Mouse (Mus musculus): ENCODE measurements at regions not wholly inside any gene's neighbourhood (a gene's known extent, or its start where the extent isn't known, plus 50 kb on each side); places are given as distances from the start of the nearest gene placed in this dataset.
"Not testable (repeated sequence)": the region's sequence is repeated elsewhere in the genome, so short reads cannot be mapped to it uniquely, and the experiment has no call there.

- no peaks in the 10 kb centered on the region for H3K27me3 ChIP-seq (ENCODE audit: control insufficient read depth, insufficient read depth, low read depth, low read length)
- H3K4me2 ChIP-seq (ENCODE audit: low read depth, low read length), result no peak overlapping the region
- H3K9me3 ChIP-seq (ENCODE audit: control insufficient read depth, low read length), result no peaks in the 10 kb centered on the region
- no peaks in the 10 kb centered on the region for H3K4me1 ChIP-seq (replicated peaks; ENCODE audit: control insufficient read depth, insufficient read depth, low read length)
- no peaks in the 10 kb centered on the region for H3K36me3 ChIP-seq (ENCODE audit: control insufficient read depth, insufficient read depth, low read length)
- whole genome bisulfite sequencing, result 36% methylated on average over 2 of the region's 2 CpGs
- peak; percentile 54 for ATAC-seq (ENCODE audit: low read depth)
- no peak overlapping the region for H3K9ac ChIP-seq (ENCODE audit: low read length)
- no peak overlapping the region for H3K27ac ChIP-seq (ENCODE audit: low read length)
- H3K4me3 ChIP-seq (ENCODE audit: low read length), result no peak overlapping the region
Observed at GRCm38 (mm10) chr2:85280580-85280979, 58.5 kb downstream of the Olfr987 start.

GRCm38 (mm10) chr2:85278128-85278527 is 61.0 kb downstream of the Olfr987 start:
- Histone ChIP-seq H3K27ac (ENCODE audit: low read length) (no peak overlapping the region), H3K4me3 (ENCODE audit: low read length) (no peak overlapping the region), H3K9ac (ENCODE audit: low read length) (no peak overlapping the region), H3K4me2 (ENCODE audit: low read depth, low read length) (no peak overlapping the region), H3K36me3 (ENCODE audit: control insufficient read depth, insufficient read depth, low read length) (no peaks in the 10 kb centered on the region), H3K9me3 (ENCODE audit: control insufficient read depth, low read length) (no peaks in the 10 kb centered on the region), H3K4me1 (replicated peaks; ENCODE audit: control insufficient read depth, insufficient read depth, low read length) (no peaks in the 10 kb centered on the region), H3K27me3 (ENCODE audit: control insufficient read depth, insufficient read depth, low read depth, low read length) (no peaks in the 10 kb centered on the region)
- no peak for ATAC-seq (ENCODE audit: low read depth)
- WGBS, result 76% methylated on average over 3 of the region's 3 CpGs

- no peak overlapping the region for H3K9ac ChIP-seq (ENCODE audit: low read length)
- H3K36me3 ChIP-seq (ENCODE audit: control insufficient read depth, insufficient read depth, low read length), result no peaks in the 10 kb centered on the region
- H3K4me3 ChIP-seq (ENCODE audit: low read length), result no peak overlapping the region
- no peak overlapping the region for H3K4me2 ChIP-seq (ENCODE audit: low read depth, low read length)
- no peaks in the 10 kb centered on the region for H3K4me1 ChIP-seq (replicated peaks; ENCODE audit: control insufficient read depth, insufficient read depth, low read length)
- no peak overlapping the region for H3K27ac ChIP-seq (ENCODE audit: low read length)
- no peaks in the 10 kb centered on the region for H3K9me3 ChIP-seq (ENCODE audit: control insufficient read depth, low read length)
- 92% methylated on average over 1 of the region's 1 CpGs for WGBS
- H3K27me3 ChIP-seq (ENCODE audit: control insufficient read depth, insufficient read depth, low read depth, low read length), result no peaks in the 10 kb centered on the region
- no peak for ATAC-seq (ENCODE audit: low read depth)
Observed at GRCm38 (mm10) chr2:85277433-85277832, 61.7 kb downstream of the Olfr987 start.

GRCm38 (mm10) chr2:85266813-85267212 is 69.8 kb upstream of the Lrrc55 start:
- H3K4me3 ChIP-seq (ENCODE audit: low read length); H3K4me1 ChIP-seq (replicated peaks; ENCODE audit: control insufficient read depth, insufficient read depth, low read length); H3K4me2 ChIP-seq (ENCODE audit: low read depth, low read length); H3K27me3 ChIP-seq (ENCODE audit: control insufficient read depth, insufficient read depth, low read depth, low read length); H3K27ac ChIP-seq (ENCODE audit: low read length); H3K9me3 ChIP-seq (ENCODE audit: control insufficient read depth, low read length); H3K9ac ChIP-seq (ENCODE audit: low read length); H3K36me3 ChIP-seq (ENCODE audit: control insufficient read depth, insufficient read depth, low read length); ATAC-seq (ENCODE audit: low read depth): not testable (repeated sequence)
- 74% methylated on average over 14 of the region's 14 CpGs for WGBS

- Histone ChIP-seq H3K9ac (ENCODE audit: low read length) (no peak overlapping the region), H3K9me3 (ENCODE audit: control insufficient read depth, low read length) (no peaks in the 10 kb centered on the region), H3K27me3 (ENCODE audit: control insufficient read depth, insufficient read depth, low read depth, low read length) (no peaks in the 10 kb centered on the region), H3K4me2 (ENCODE audit: low read depth, low read length) (no peak overlapping the region), H3K4me3 (ENCODE audit: low read length) (no peak overlapping the region), H3K27ac (ENCODE audit: low read length) (no peak overlapping the region), H3K4me1 (replicated peaks; ENCODE audit: control insufficient read depth, insufficient read depth, low read length) (no peaks in the 10 kb centered on the region), H3K36me3 (ENCODE audit: control insufficient read depth, insufficient read depth, low read length) (no peaks in the 10 kb centered on the region)
- ATAC-seq (ENCODE audit: low read depth), result no peak
Observed at GRCm38 (mm10) chr2:85265667-85266066, 68.7 kb upstream of the Lrrc55 start.

GRCm38 (mm10) chr2:85265037-85265524 is 68.1 kb upstream of the Lrrc55 start:
- no peak for ATAC-seq (ENCODE audit: low read depth)
- H3K9ac ChIP-seq (ENCODE audit: low read length), result no peak overlapping the region
- no peaks in the 10 kb centered on the region for H3K9me3 ChIP-seq (ENCODE audit: control insufficient read depth, low read length)
- no peaks in the 10 kb centered on the region for H3K36me3 ChIP-seq (ENCODE audit: control insufficient read depth, insufficient read depth, low read length)
- H3K4me3 ChIP-seq (ENCODE audit: low read length), result no peak overlapping the region
- no peaks in the 10 kb centered on the region for H3K27me3 ChIP-seq (ENCODE audit: control insufficient read depth, insufficient read depth, low read depth, low read length)
- 56% methylated on average over 2 of the region's 2 CpGs for WGBS
- no peaks in the 10 kb centered on the region for H3K4me1 ChIP-seq (replicated peaks; ENCODE audit: control insufficient read depth, insufficient read depth, low read length)
- H3K4me2 ChIP-seq (ENCODE audit: low read depth, low read length), result no peak overlapping the region
- H3K27ac ChIP-seq (ENCODE audit: low read length), result no peak overlapping the region

GRCm38 (mm10) chr2:85257356-85257755 is 60.4 kb upstream of the Lrrc55 start:
- no peak overlapping the region for H3K4me2 ChIP-seq (ENCODE audit: low read depth, low read length)
- H3K4me1 ChIP-seq (replicated peaks; ENCODE audit: control insufficient read depth, insufficient read depth, low read length), result peaks cover 4% of the 10 kb centered on the region; the same call in 1 of the 2 replicates
- H3K27me3 ChIP-seq (ENCODE audit: control insufficient read depth, insufficient read depth, low read depth, low read length), result no peaks in the 10 kb centered on the region
- H3K4me3 ChIP-seq (ENCODE audit: low read length), result no peak overlapping the region
- no peak for ATAC-seq (ENCODE audit: low read depth)
- H3K36me3 ChIP-seq (ENCODE audit: control insufficient read depth, insufficient read depth, low read length), result no peaks in the 10 kb centered on the region
- H3K9ac ChIP-seq (ENCODE audit: low read length), result no peak overlapping the region
- 49% methylated on average over 3 of the region's 3 CpGs for WGBS
- no peak overlapping the region for H3K27ac ChIP-seq (ENCODE audit: low read length)
- H3K9me3 ChIP-seq (ENCODE audit: control insufficient read depth, low read length), result no peaks in the 10 kb centered on the region

GRCm38 (mm10) chr2:85255610-85256009 is 58.6 kb upstream of the Lrrc55 start:
- H3K4me1 ChIP-seq (replicated peaks; ENCODE audit: control insufficient read depth, insufficient read depth, low read length), result peaks cover 4% of the 10 kb centered on the region; the same call in 1 of the 2 replicates
- H3K27me3 ChIP-seq (ENCODE audit: control insufficient read depth, insufficient read depth, low read depth, low read length), result no peaks in the 10 kb centered on the region
- ATAC-seq (ENCODE audit: low read depth), result no peak
- no peaks in the 10 kb centered on the region for H3K36me3 ChIP-seq (ENCODE audit: control insufficient read depth, insufficient read depth, low read length)
- H3K4me2 ChIP-seq (ENCODE audit: low read depth, low read length), result no peak overlapping the region
- 58% methylated on average over 2 of the region's 2 CpGs for WGBS
- no peak overlapping the region for H3K27ac ChIP-seq (ENCODE audit: low read length)
- no peak overlapping the region for H3K9ac ChIP-seq (ENCODE audit: low read length)
- no peaks in the 10 kb centered on the region for H3K9me3 ChIP-seq (ENCODE audit: control insufficient read depth, low read length)
- no peak overlapping the region for H3K4me3 ChIP-seq (ENCODE audit: low read length)

- Histone ChIP-seq H3K4me2 (ENCODE audit: low read depth, low read length) (peak overlapping the region; percentile 19; the same call in 1 of the 2 replicates), H3K9ac (ENCODE audit: low read length) (no peak overlapping the region)
- WGBS, result 22% methylated on average over 16 of the region's 16 CpGs
Observed at GRCm38 (mm10) chr2:85252343-85253285, 55.6 kb upstream of the Lrrc55 start.

More at GRCm38 (mm10) chr2:85252343-85253285, 55.6 kb upstream of the Lrrc55 start:
- no peaks in the 10 kb centered on the region for H3K9me3 ChIP-seq (ENCODE audit: control insufficient read depth, low read length)
- peak; percentile 81 for ATAC-seq (ENCODE audit: low read depth)
- no peaks in the 10 kb centered on the region for H3K36me3 ChIP-seq (ENCODE audit: control insufficient read depth, insufficient read depth, low read length)
- H3K4me1 ChIP-seq (replicated peaks; ENCODE audit: control insufficient read depth, insufficient read depth, low read length), result peaks cover 4% of the 10 kb centered on the region; the same call in 1 of the 2 replicates
- H3K27ac ChIP-seq (ENCODE audit: low read length), result peak overlapping the region; percentile 76
- no peaks in the 10 kb centered on the region for H3K27me3 ChIP-seq (ENCODE audit: control insufficient read depth, insufficient read depth, low read depth, low read length)
- H3K4me3 ChIP-seq (ENCODE audit: low read length), result no peak overlapping the region
